Mouse (Mus musculus) limb, embryonic 10.5 days (tissue): ENCODE measurements around the gene Kif23. TPM values are rescaled to one million over a fixed set of nuclear protein-coding genes. Genes with fewer than 3 reads are reported as not detected.
A peak's percentile ranks its signal among the peaks of the same experiment; 100 is the strongest.

Experiments used
- DNase-seq: peaks from one replicate; pipeline ENCODE4 v3.0.0-alpha.2; 2017; ENCODE audit warnings: low spot score
- H3K27ac ChIP-seq: fragments of 300-500 bp; sonication (generic); 2 replicates; pipeline ENCODE4 v1.5.1; 2016; ENCODE audit warnings: mild to moderate bottlenecking
- H3K27me3 ChIP-seq: fragments of 300-500 bp; sonication (generic); 2 replicates; pipeline ENCODE4 v1.6.1; 2016; ENCODE audit warnings: low read depth, mild to moderate bottlenecking; ENCODE audit not compliant: poor library complexity, severe bottlenecking
- H3K36me3 ChIP-seq: fragments of 300-500 bp; sonication (generic); 2 replicates; pipeline ENCODE4 v1.6.1; 2016; ENCODE audit warnings: mild to moderate bottlenecking, moderate library complexity
- H3K4me1 ChIP-seq: fragments of 300-500 bp; sonication (generic); 2 replicates; pipeline ENCODE4 v1.6.1; 2016
- H3K4me3 ChIP-seq: fragments of 300-500 bp; sonication (generic); 2 replicates; pipeline ENCODE4 v1.5.1; 2016; ENCODE audit warnings: mild to moderate bottlenecking, moderate library complexity
- H3K9me3 ChIP-seq: fragments of 300-500 bp; sonication (generic); replicated peaks from 2 replicates; pipeline ENCODE4 v1.6.1; 2016; ENCODE audit warnings: mild to moderate bottlenecking
- WGBS: fragments of 180-500 bp; shearing (Covaris S2); methylation state at CpG from one replicate; pipeline ENCODE4 v1.1.7; 2016; 5-methylcytosine and 5-hydroxymethylcytosine counted together
- polyA plus RNA-seq: library from polyadenylated mRNA; unstranded; fragments of >200 nt; fragmentation: Nextera tagmentation; extraction: Ambion mirVana; gene quantifications from 2 replicates; pipeline ENCODE4 v1.2.1, GENCODE M21; 2016

Gene Kif23
- polyA plus RNA-seq, 1 experiment from 2014 or later: 117 TPM

- no peaks in the 10 kb centered on the region for H3K36me3 ChIP-seq
- H3K27ac ChIP-seq: 0 out of 2 replicates have a peak overlapping the region, but pooled peaks have one; percentile 7
- no peaks in the 10 kb centered on the region for H3K27me3 ChIP-seq
- DNase-seq: no peak
- H3K4me1 ChIP-seq: peaks cover 20% of the 10 kb centered on the region
- H3K4me3 ChIP-seq: no peak overlapping the region
- H3K9me3 ChIP-seq: no peaks in the 10 kb centered on the region
- WGBS: 79% methylated on average over 13 of the region's 13 CpGs
Observed at GRCm38 (mm10) chr9:61884936-61885335, 61.6 kb downstream of the Kif23 start.

GRCm38 (mm10) chr9:61884375-61884774, 62.2 kb downstream of the Kif23 start:
- H3K9me3 ChIP-seq: no peaks in the 10 kb centered on the region
- H3K36me3 ChIP-seq: no peaks in the 10 kb centered on the region
- H3K27me3 ChIP-seq: no peaks in the 10 kb centered on the region
- peak overlapping the region; percentile 7; the same call in 1 of the 2 replicates for H3K27ac ChIP-seq
- WGBS: 85% methylated on average over 7 of the region's 7 CpGs
- peaks cover 20% of the 10 kb centered on the region for H3K4me1 ChIP-seq
- H3K4me3 ChIP-seq: no peak overlapping the region
- no peak for DNase-seq

GRCm38 (mm10) chr9:61882179-61882578, 64.4 kb downstream of the Kif23 start:
- no peak for DNase-seq
- H3K27me3 ChIP-seq: peaks cover 17% of the 10 kb centered on the region
- peaks cover 32% of the 10 kb centered on the region for H3K4me1 ChIP-seq
- H3K36me3 ChIP-seq: no peaks in the 10 kb centered on the region
- H3K4me3 ChIP-seq: no peak overlapping the region
- WGBS: 64% methylated on average over 3 of the region's 3 CpGs
- H3K9me3 ChIP-seq: no peaks in the 10 kb centered on the region
- no peak overlapping the region for H3K27ac ChIP-seq

GRCm38 (mm10) chr9:61878889-61879288, 67.7 kb downstream of the Kif23 start:
- 25% methylated on average over 2 of the region's 2 CpGs for WGBS
- Histone ChIP-seq H3K9me3 (no peaks in the 10 kb centered on the region), H3K4me3 (no peak overlapping the region), H3K27me3 (peaks cover 24% of the 10 kb centered on the region), H3K27ac (no peak overlapping the region), H3K36me3 (no peaks in the 10 kb centered on the region), H3K4me1 (peaks cover 59% of the 10 kb centered on the region)
- DNase-seq: peak; percentile 88

- Histone ChIP-seq H3K27ac (0 out of 2 replicates have a peak overlapping the region, but pooled peaks have one; percentile 17), H3K9me3 (no peaks in the 10 kb centered on the region), H3K27me3 (peaks cover 24% of the 10 kb centered on the region), H3K36me3 (no peaks in the 10 kb centered on the region), H3K4me3 (0 out of 2 replicates have a peak overlapping the region, but pooled peaks have one; percentile 11), H3K4me1 (peaks cover 69% of the 10 kb centered on the region)
- no peak for DNase-seq
- 14% methylated on average over 22 of the region's 22 CpGs for WGBS
Observed at GRCm38 (mm10) chr9:61877373-61878112, 69.0 kb downstream of the Kif23 start.

GRCm38 (mm10) chr9:61873325-61873724, 73.2 kb downstream of the Kif23 start:
- H3K36me3 ChIP-seq: no peaks in the 10 kb centered on the region
- WGBS: 14% methylated on average over 8 of the region's 8 CpGs
- H3K27me3 ChIP-seq: peaks cover 19% of the 10 kb centered on the region
- peak overlapping the region; percentile 75 for H3K27ac ChIP-seq
- peaks cover 70% of the 10 kb centered on the region for H3K4me1 ChIP-seq
- no peaks in the 10 kb centered on the region for H3K9me3 ChIP-seq
- peak; percentile 71 for DNase-seq
- no peak overlapping the region for H3K4me3 ChIP-seq

GRCm38 (mm10) chr9:61872246-61872941, 74.2 kb downstream of the Kif23 start:
- H3K4me1 ChIP-seq: peaks cover 61% of the 10 kb centered on the region
- H3K27ac ChIP-seq: peak overlapping the region; percentile 75
- no peak overlapping the region for H3K4me3 ChIP-seq
- no peaks in the 10 kb centered on the region for H3K36me3 ChIP-seq
- H3K27me3 ChIP-seq: peaks cover 13% of the 10 kb centered on the region
- H3K9me3 ChIP-seq: no peaks in the 10 kb centered on the region
- no peak for DNase-seq
- 56% methylated on average over 8 of the region's 8 CpGs for WGBS

GRCm38 (mm10) chr9:61871839-61872238, 74.7 kb downstream of the Kif23 start:
- 79% methylated on average over 6 of the region's 6 CpGs for WGBS
- H3K27ac ChIP-seq: peak overlapping the region; percentile 75; the same call in 1 of the 2 replicates
- peaks cover 8% of the 10 kb centered on the region for H3K27me3 ChIP-seq
- H3K9me3 ChIP-seq: no peaks in the 10 kb centered on the region
- DNase-seq: no peak
- H3K4me1 ChIP-seq: peaks cover 55% of the 10 kb centered on the region
- no peak overlapping the region for H3K4me3 ChIP-seq
- H3K36me3 ChIP-seq: no peaks in the 10 kb centered on the region

- no peak for DNase-seq
- WGBS: 82% methylated on average over 11 of the region's 11 CpGs
- no peak overlapping the region for H3K4me3 ChIP-seq
- no peaks in the 10 kb centered on the region for H3K9me3 ChIP-seq
- 0 out of 2 replicates have a peak, but pooled peaks cover 4% of the 10 kb centered on the region for H3K27me3 ChIP-seq
- H3K4me1 ChIP-seq: peaks cover 28% of the 10 kb centered on the region
- no peak overlapping the region for H3K27ac ChIP-seq
- H3K36me3 ChIP-seq: no peaks in the 10 kb centered on the region
Observed at GRCm38 (mm10) chr9:61867659-61868058, 78.9 kb downstream of the Kif23 start.

Other genes with a start within 250 kb of the Kif23 start
- 1,122 and 1,351 TPM in 2 replicates for gene Rplp1, start 32.2 kb downstream of the Kif23 start, polyA plus RNA-seq
- 0.87 and 1.1 TPM in 2 replicates for gene Paqr5, start 80.1 kb upstream of the Kif23 start, polyA plus RNA-seq
- gene Glce, start 175.9 kb upstream of the Kif23 start, polyA plus RNA-seq: 22.9 and 27.5 TPM in 2 replicates